Mouse (Mus musculus): ENCODE results near the gene Ltbp1. TPM values are rescaled to one million over a fixed set of nuclear protein-coding genes. Genes with fewer than 3 reads are reported as not detected.

The Ltbp1 gene
- polyA plus RNA-seq, 2 experiments = 83.3 to 104 TPM

- Histone ChIP-seq H3K9me3 (ENCODE audit: control insufficient read depth, low read length) (no peaks in the 10 kb centered on the region), H3K9ac (ENCODE audit: low read depth, low read length, severe bottlenecking) (no peak overlapping the region), H3K36me3 (ENCODE audit: control insufficient read depth, insufficient read depth, low read length) (no peaks in the 10 kb centered on the region), H3K27me3 (ENCODE audit: control insufficient read depth, insufficient read depth, low read length) (no peaks in the 10 kb centered on the region), H3K4me3 (replicated peaks; ENCODE audit: low read length) (no peak overlapping the region), H3K4me1 (ENCODE audit: control insufficient read depth, insufficient read depth, low read length) (0 out of 2 replicates have a peak, but pooled peaks cover 3% of the 10 kb centered on the region), H3K4me2 (replicated peaks; ENCODE audit: low read depth, low read length, severe bottlenecking) (no peak overlapping the region), H3K27ac (replicated peaks; ENCODE audit: low read depth, low read length) (no peak overlapping the region)
- ATAC-seq (ENCODE audit: low FRiP score, low read depth) (no peak), DNase-seq (ENCODE audit: low spot score) (no peak)
- WGBS = 84% methylated on average over 6 of the region's 6 CpGs
- TF ChIP-seq POLR2A (IDR thresholded peaks at IDR 0.05; ENCODE audit: borderline replicate concordance, extremely low read depth, insufficient read depth, insufficient read length) = no peak
Measured at GRCm38 (mm10) chr17:75436819-75437218, 431.5 kb downstream of the Ltbp1 start.

- WGBS = 78% methylated on average over 11 of the region's 11 CpGs
- no peak for TF ChIP-seq POLR2A (IDR thresholded peaks at IDR 0.05; ENCODE audit: borderline replicate concordance, extremely low read depth, insufficient read depth, insufficient read length)
- Histone ChIP-seq H3K4me3 (replicated peaks; ENCODE audit: low read length) (no peak overlapping the region), H3K9ac (ENCODE audit: low read depth, low read length, severe bottlenecking) (no peak overlapping the region), H3K27ac (replicated peaks; ENCODE audit: low read depth, low read length) (no peak overlapping the region), H3K9me3 (ENCODE audit: control insufficient read depth, low read length) (no peaks in the 10 kb centered on the region), H3K4me2 (replicated peaks; ENCODE audit: low read depth, low read length, severe bottlenecking) (no peak overlapping the region), H3K4me1 (ENCODE audit: control insufficient read depth, insufficient read depth, low read length) (0 out of 2 replicates have a peak, but pooled peaks cover 3% of the 10 kb centered on the region), H3K36me3 (ENCODE audit: control insufficient read depth, insufficient read depth, low read length) (no peaks in the 10 kb centered on the region), H3K27me3 (ENCODE audit: control insufficient read depth, insufficient read depth, low read length) (no peaks in the 10 kb centered on the region)
- DNase-seq (ENCODE audit: low spot score) (no peak), ATAC-seq (ENCODE audit: low FRiP score, low read depth) (no peak)
Measured at GRCm38 (mm10) chr17:75437239-75437750, 431.9 kb downstream of the Ltbp1 start.

- no peaks in the 10 kb centered on the region for H3K9me3 ChIP-seq (ENCODE audit: control insufficient read depth, low read length)
- H3K27ac ChIP-seq (replicated peaks; ENCODE audit: low read depth, low read length) = no peak overlapping the region
- no peak overlapping the region for H3K4me2 ChIP-seq (replicated peaks; ENCODE audit: low read depth, low read length, severe bottlenecking)
- no peaks in the 10 kb centered on the region for H3K27me3 ChIP-seq (ENCODE audit: control insufficient read depth, insufficient read depth, low read length)
- 0 out of 2 replicates have a peak, but pooled peaks cover 5% of the 10 kb centered on the region for H3K4me1 ChIP-seq (ENCODE audit: control insufficient read depth, insufficient read depth, low read length)
- ATAC-seq (ENCODE audit: low FRiP score, low read depth) (no peak), DNase-seq (ENCODE audit: low spot score) (no peak)
- no peak for TF ChIP-seq POLR2A (IDR thresholded peaks at IDR 0.05; ENCODE audit: borderline replicate concordance, extremely low read depth, insufficient read depth, insufficient read length)
- H3K9ac ChIP-seq (ENCODE audit: low read depth, low read length, severe bottlenecking) = no peak overlapping the region
- no peak overlapping the region for H3K4me3 ChIP-seq (replicated peaks; ENCODE audit: low read length)
- no peaks in the 10 kb centered on the region for H3K36me3 ChIP-seq (ENCODE audit: control insufficient read depth, insufficient read depth, low read length)
- 71% methylated on average over 5 of the region's 5 CpGs for WGBS
Measured at GRCm38 (mm10) chr17:75438162-75438561, 432.8 kb downstream of the Ltbp1 start.

- H3K9ac ChIP-seq (ENCODE audit: low read depth, low read length, severe bottlenecking) = no peak overlapping the region
- H3K4me2 ChIP-seq (replicated peaks; ENCODE audit: low read depth, low read length, severe bottlenecking) = no peak overlapping the region
- DNase-seq (ENCODE audit: low spot score) (no peak), ATAC-seq (ENCODE audit: low FRiP score, low read depth) (no peak)
- TF ChIP-seq POLR2A (IDR thresholded peaks at IDR 0.05; ENCODE audit: borderline replicate concordance, extremely low read depth, insufficient read depth, insufficient read length) = no peak
- H3K27me3 ChIP-seq (ENCODE audit: control insufficient read depth, insufficient read depth, low read length) = no peaks in the 10 kb centered on the region
- 89% methylated on average over 14 of the region's 14 CpGs for WGBS
- 0 out of 2 replicates have a peak, but pooled peaks cover 5% of the 10 kb centered on the region for H3K4me1 ChIP-seq (ENCODE audit: control insufficient read depth, insufficient read depth, low read length)
- H3K9me3 ChIP-seq (ENCODE audit: control insufficient read depth, low read length) = no peaks in the 10 kb centered on the region
- no peaks in the 10 kb centered on the region for H3K36me3 ChIP-seq (ENCODE audit: control insufficient read depth, insufficient read depth, low read length)
- H3K4me3 ChIP-seq (replicated peaks; ENCODE audit: low read length) = no peak overlapping the region
- H3K27ac ChIP-seq (replicated peaks; ENCODE audit: low read depth, low read length) = no peak overlapping the region
Measured at GRCm38 (mm10) chr17:75439062-75439461, 433.7 kb downstream of the Ltbp1 start.

- H3K27ac ChIP-seq (replicated peaks; ENCODE audit: low read depth, low read length) = no peak overlapping the region
- no peaks in the 10 kb centered on the region for H3K27me3 ChIP-seq (ENCODE audit: control insufficient read depth, insufficient read depth, low read length)
- H3K36me3 ChIP-seq (ENCODE audit: control insufficient read depth, insufficient read depth, low read length) = no peaks in the 10 kb centered on the region
- no peak overlapping the region for H3K4me3 ChIP-seq (replicated peaks; ENCODE audit: low read length)
- ATAC-seq (ENCODE audit: low FRiP score, low read depth) (no peak), DNase-seq (ENCODE audit: low spot score) (no peak)
- H3K9me3 ChIP-seq (ENCODE audit: control insufficient read depth, low read length) = no peaks in the 10 kb centered on the region
- no peak overlapping the region for H3K4me2 ChIP-seq (replicated peaks; ENCODE audit: low read depth, low read length, severe bottlenecking)
- no peak for TF ChIP-seq POLR2A (IDR thresholded peaks at IDR 0.05; ENCODE audit: borderline replicate concordance, extremely low read depth, insufficient read depth, insufficient read length)
- 0 out of 2 replicates have a peak, but pooled peaks cover 5% of the 10 kb centered on the region for H3K4me1 ChIP-seq (ENCODE audit: control insufficient read depth, insufficient read depth, low read length)
- WGBS = 64% methylated on average over 7 of the region's 7 CpGs
- no peak overlapping the region for H3K9ac ChIP-seq (ENCODE audit: low read depth, low read length, severe bottlenecking)
Measured at GRCm38 (mm10) chr17:75440619-75441018, 435.3 kb downstream of the Ltbp1 start.
